Comparison of ENCODE assay signal across 15 mouse cellular contexts in the genomic region with DNA sequence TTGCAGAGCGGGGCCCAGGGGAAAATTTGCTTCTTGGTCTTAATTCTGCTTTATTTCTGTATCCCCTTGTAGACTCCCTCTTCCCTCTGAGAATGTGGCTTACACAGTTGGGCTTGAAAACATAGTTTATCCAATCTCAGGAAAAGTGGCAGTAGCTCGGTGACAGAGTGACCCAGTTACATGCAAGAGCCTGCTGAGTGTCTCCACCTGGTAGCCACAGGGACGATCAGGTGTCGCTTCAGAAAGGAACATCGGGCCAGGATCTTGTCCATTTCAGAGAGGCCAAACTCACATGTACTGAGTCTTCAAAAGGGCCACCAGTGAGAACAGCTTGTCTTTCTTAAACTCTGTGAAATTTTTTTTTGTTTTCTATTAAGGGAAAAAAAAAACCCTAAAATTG.
"Had no signal": no experiment of that assay in that cellular context is flagged by ENCODE, and none has a peak within 500 bp of the region (broad histone marks: within the 10 kb centered on the region; RNA-seq: fewer than 3 reads in every experiment).

No protein-coding gene starts in this region.

- DNase-seq: kidney, postnatal 36 days; lung, adult 2 months; lung, postnatal 36 days; midbrain, embryonic 14.5 days; thymus, adult 2 months; thymus, postnatal 25 days had no signal

- ATAC-seq: lung, postnatal 0 days had no signal

- H3K9me3 ChIP-seq: limb, embryonic 10.5 days; liver, embryonic 15.5 days; neural tube, embryonic 15.5 days had no signal

- H3K4me3 ChIP-seq: layer of hippocampus, adult 2 months; left cerebral cortex, adult 2 months; limb, embryonic 10.5 days; liver, embryonic 15.5 days; myocyte; neural tube, embryonic 15.5 days had no signal

- H3K4me2 ChIP-seq: liver, embryonic 11.5 days; liver, embryonic 15.5 days; neural tube, embryonic 15.5 days had no signal

- H3K9ac ChIP-seq: liver, embryonic 15.5 days; neural tube, embryonic 15.5 days had no signal

- H3K27me3 ChIP-seq: liver, embryonic 15.5 days; neural tube, embryonic 15.5 days had no signal

- H3K36me3 ChIP-seq: limb, embryonic 10.5 days; liver, embryonic 15.5 days; neural tube, embryonic 15.5 days had no signal

- H3K27ac ChIP-seq: kidney, postnatal 0 days; layer of hippocampus, adult 2 months; left cerebral cortex, adult 2 months; limb, embryonic 10.5 days; liver, embryonic 15.5 days; neural tube, embryonic 15.5 days had no signal
